In genomic region chr4:129256450-129257380, GRCm38 (mm10) we compare ENCODE assay signal across 8 mouse cellular contexts. TPM values are rescaled to one million over a fixed set of nuclear protein-coding genes. Genes with fewer than 3 reads are reported as not detected.
A peak's percentile ranks its signal among the peaks of the same experiment; 100 is the strongest.
DNase-seq lines count a peak whose midpoint lies in the region; ATAC-seq and TF ChIP-seq lines count a peak whose summit lies in the region.

No protein-coding gene starts in this region.

- no peak for TF ChIP-seq CTCF in intestine, postnatal 0 days (IDR thresholded peaks at IDR 0.05; ENCODE audit: low read depth)

- 0 out of 2 replicates have a peak overlapping the region, but pooled peaks have one; percentile 24 for H3K4me2 ChIP-seq in intestine, postnatal 0 days (replicated peaks; ENCODE audit: low read depth)
- H3K4me2 ChIP-seq in lung, embryonic 15.5 days = peak overlapping the region; percentile 28

- peak; percentile 81 for DNase-seq in kidney, adult 11 months
- DNase-seq in kidney, adult 18-20 months = no peak
- peak; percentile 79 for DNase-seq in embryo, embryonic 10.5 days (ENCODE audit: low spot score)
- no peak for DNase-seq in frontal cortex, postnatal 14 days (ENCODE audit: low spot score in 2 of 2)
- DNase-seq in right cerebral cortex, adult 18-20 months = no peak
- DNase-seq in thymus, postnatal 4 days = no peak

- no peak overlapping the region for H3K4me3 ChIP-seq in intestine, postnatal 0 days (ENCODE audit: low read depth, low read length)
- peak overlapping the region; percentile 1; the same call in 1 of the 2 replicates for H3K4me3 ChIP-seq in lung, embryonic 15.5 days

- H3K36me3 ChIP-seq in intestine, postnatal 0 days (ENCODE audit: control insufficient read depth, insufficient read depth) = no peaks in the 10 kb centered on the region
- no peaks in the 10 kb centered on the region for H3K36me3 ChIP-seq in lung, embryonic 15.5 days

- H3K27me3 ChIP-seq in intestine, postnatal 0 days (replicated peaks; ENCODE audit: control insufficient read depth, insufficient read depth, low read length) = no peaks in the 10 kb centered on the region
- H3K27me3 ChIP-seq in lung, embryonic 15.5 days = peaks cover 11% of the 10 kb centered on the region; the same call in 1 of the 2 replicates

- no peaks in the 10 kb centered on the region; the same call in 1 of the 2 replicates for H3K4me1 ChIP-seq in intestine, postnatal 0 days (replicated peaks; ENCODE audit: control insufficient read depth, insufficient read depth, low read length)
- H3K4me1 ChIP-seq in lung, embryonic 15.5 days = peaks cover 16% of the 10 kb centered on the region

- no peaks in the 10 kb centered on the region for H3K9me3 ChIP-seq in intestine, postnatal 0 days (ENCODE audit: control insufficient read depth)
- H3K9me3 ChIP-seq in lung, embryonic 15.5 days = no peaks in the 10 kb centered on the region

- no peak overlapping the region for H3K9ac ChIP-seq in intestine, postnatal 0 days (ENCODE audit: low read depth, low read length)
- no peak overlapping the region for H3K9ac ChIP-seq in lung, embryonic 15.5 days

- H3K27ac ChIP-seq in intestine, postnatal 0 days (ENCODE audit: low read depth, low read length) = peak overlapping the region; percentile 21; the same call in 1 of the 2 replicates
- H3K27ac ChIP-seq in lung, embryonic 15.5 days = peak overlapping the region; percentile 60

- WGBS in intestine, postnatal 0 days = 24% methylated on average over 8 of the region's 8 CpGs
- WGBS in lung, embryonic 15.5 days = 10% methylated on average over 8 of the region's 8 CpGs

- ATAC-seq in intestine, postnatal 0 days = peak; percentile 32; the same call in 1 of the 2 replicates
- peak; percentile 68 for ATAC-seq in lung, embryonic 15.5 days (ENCODE audit: borderline replicate concordance, extremely low read depth, low FRiP score, low TSS enrichment)

RNA-seq across cellular contexts. Expression of gene C77080, which starts 4.5 kb away (rescaled TPM):
- 14.3 and 15.1 TPM in 2 replicates for polyA plus RNA-seq in intestine, postnatal 0 days (2015; fragmentation: Nextera tagmentation; extraction: Ambion mirVana)
- 5.2 and 6.8 TPM in 2 replicates for polyA plus RNA-seq in lung, embryonic 15.5 days (2015; fragmentation: Nextera tagmentation; extraction: Ambion mirVana)

RNA-seq across cellular contexts. Expression of gene Sync, which starts 30.7 kb away (rescaled TPM):
- 1.3 and 1.6 TPM in 2 replicates for polyA plus RNA-seq in intestine, postnatal 0 days (2015; fragmentation: Nextera tagmentation; extraction: Ambion mirVana)
- 0.54 and 0.71 TPM in 2 replicates for polyA plus RNA-seq in lung, embryonic 15.5 days (2015; fragmentation: Nextera tagmentation; extraction: Ambion mirVana)

Comparison
In these comparisons a context has a peak if more than half of its experiments do, and no peak if none do; other contexts are left out.
1. DNase-seq: peak in kidney, adult 11 months (single experiment) and embryo, embryonic 10.5 days (single experiment); none in kidney, adult 18-20 months (single experiment), frontal cortex, postnatal 14 days (0 of 2), right cerebral cortex, adult 18-20 months (single experiment) and thymus, postnatal 4 days (single experiment).